Mouse (Mus musculus): ENCODE measurements around the gene Foxe1.

DNA sequence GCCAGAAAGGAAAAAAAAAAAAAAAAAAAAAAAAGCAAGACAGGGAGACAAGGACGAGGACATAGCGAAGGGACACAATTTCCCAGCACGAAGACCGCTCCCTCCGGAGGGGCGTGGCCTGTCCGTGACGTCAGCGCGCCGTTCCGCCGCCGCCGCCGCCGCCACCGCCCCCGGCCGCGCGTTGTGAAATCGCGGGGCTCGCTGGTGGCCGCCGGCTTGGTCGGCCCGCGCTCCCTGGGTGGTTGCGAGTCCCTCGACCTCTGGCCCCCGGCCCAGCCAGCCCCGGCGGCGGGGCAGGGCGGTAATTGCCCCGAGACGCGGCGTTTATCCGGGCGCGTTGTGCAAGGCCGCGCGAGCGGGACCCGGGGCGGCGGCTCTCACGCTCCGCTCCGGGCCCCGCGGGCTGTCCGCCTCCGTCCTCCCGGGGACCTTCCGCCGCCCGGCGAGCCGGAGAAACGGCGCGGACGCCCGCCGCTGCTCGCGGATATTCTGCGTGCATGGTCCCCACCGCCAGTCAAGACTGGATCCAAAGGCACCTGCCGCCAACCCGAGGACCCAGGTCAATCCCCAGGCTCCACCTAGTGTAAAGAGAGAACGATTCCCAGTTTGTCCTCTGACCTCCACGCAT, 38.5 kb upstream of the Foxe1 start:
- TF ChIP-seq TAL1 (IDR thresholded peaks at IDR 0.05; ENCODE audit: low read length) (no peak), HCFC1 (IDR thresholded peaks at IDR 0.05; ENCODE audit: low read depth, low read length) (no peak), CHD2 (IDR thresholded peaks at IDR 0.05; ENCODE audit: low read length) (no peak), MAFK (IDR thresholded peaks at IDR 0.05; ENCODE audit: borderline replicate concordance, low read depth, low read length) (no peak), POLR2AphosphoS2 (IDR thresholded peaks at IDR 0.05; ENCODE audit: low read length) (no peak), POLR2A (IDR thresholded peaks at IDR 0.05; ENCODE audit: control insufficient read depth in 1 of 2, insufficient read depth in 1 of 2, low read depth in 1 of 2, low read length in 2 of 2, poor library complexity in 1 of 2) (peak; percentile 52 to 90; a peak in 3 of 4 replicates), USF2 (IDR thresholded peaks at IDR 0.05; ENCODE audit: borderline replicate concordance in 1 of 2, insufficient read depth in 1 of 2, low read depth in 1 of 2, low read length in 2 of 2) (no peak)

All from MEL (cell line).